Mouse (Mus musculus) spleen, adult 2 months (tissue): ENCODE results near the gene Kcnd3.

Source experiments
- CTCF ChIP-seq: fragments of 200-500 bp; IDR thresholded peaks from 2 replicates; pipeline ENCODE4 v1.5.1; 2011; ENCODE audit warnings: mild to moderate bottlenecking, inconsistent platforms; ENCODE audit not compliant: insufficient read depth, insufficient read length, insufficient replicate concordance; ENCODE audit errors: extremely low read depth
- POLR2A ChIP-seq: fragments of 200-500 bp; IDR thresholded peaks from 2 replicates; pipeline ENCODE4 v1.6.1; 2011; ENCODE audit warnings: low read depth, low read length, inconsistent platforms

DNA sequence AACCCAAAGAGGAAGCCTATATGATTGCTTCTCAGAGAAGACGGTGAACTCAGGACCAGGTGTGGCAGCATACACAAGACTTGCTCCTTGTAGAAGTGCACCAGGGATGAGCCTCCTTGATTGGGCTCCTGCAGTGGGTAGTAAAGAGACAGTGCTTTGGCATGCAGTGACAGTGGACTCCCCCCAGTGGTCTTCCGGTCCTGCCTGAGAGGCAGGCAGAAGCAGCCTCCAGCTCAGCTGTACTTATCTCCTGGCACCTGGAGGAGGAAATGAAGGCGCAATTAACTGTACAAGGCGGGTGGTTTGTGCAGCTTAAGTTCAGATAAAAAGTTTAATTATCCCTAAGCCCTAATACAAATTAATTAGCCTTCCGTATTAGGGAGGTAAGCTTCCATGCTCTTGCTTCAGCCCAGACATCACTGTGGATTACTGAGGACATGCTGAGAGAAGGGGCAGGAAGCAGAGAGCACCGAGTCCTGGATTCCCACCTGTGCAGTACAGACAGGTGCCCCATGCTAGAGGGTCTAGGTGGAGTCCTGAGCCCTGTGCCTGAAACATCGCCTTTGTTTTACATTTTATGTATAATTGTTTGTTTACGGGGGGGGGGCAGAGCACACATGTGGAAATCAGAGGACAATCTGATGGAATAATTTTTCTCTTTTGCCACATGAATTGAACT is 196.9 kb downstream of the Kcnd3 start:
- TF ChIP-seq POLR2A (no peak), CTCF (no peak)
